Mouse (Mus musculus) midbrain, embryonic 10.5 days (tissue): ENCODE results near the gene Ube2l6. TPM values are rescaled to one million over a fixed set of nuclear protein-coding genes. Genes with fewer than 3 reads are reported as not detected.

ENCODE experiments used
- DNase-seq: peaks from one replicate; pipeline ENCODE4 v3.0.0-alpha.2; 2017; ENCODE audit warnings: low spot score
- H3K27ac ChIP-seq: fragments of 300-500 bp; sonication (generic); replicated peaks from 2 replicates; pipeline ENCODE4 v1.5.1; 2016; ENCODE audit warnings: mild to moderate bottlenecking
- H3K27me3 ChIP-seq: fragments of 300-500 bp; sonication (generic); 2 replicates; pipeline ENCODE4 v1.6.1; 2016; ENCODE audit warnings: low read depth, mild to moderate bottlenecking; ENCODE audit not compliant: poor library complexity, severe bottlenecking
- H3K36me3 ChIP-seq: fragments of 300-500 bp; sonication (generic); 2 replicates; pipeline ENCODE4 v1.6.1; 2016; ENCODE audit warnings: mild to moderate bottlenecking, moderate library complexity
- H3K4me1 ChIP-seq: fragments of 300-500 bp; sonication (generic); 2 replicates; pipeline ENCODE4 v1.6.1; 2016
- H3K4me3 ChIP-seq: fragments of 300-500 bp; sonication (generic); 2 replicates; pipeline ENCODE4 v1.5.1; 2016; ENCODE audit warnings: mild to moderate bottlenecking, moderate library complexity
- H3K9me3 ChIP-seq: fragments of 300-500 bp; sonication (generic); replicated peaks from 2 replicates; pipeline ENCODE4 v1.6.1; 2016; ENCODE audit warnings: mild to moderate bottlenecking
- WGBS: fragments of 180-500 bp; shearing (Covaris S2); methylation state at CpG from one replicate; pipeline ENCODE4 v1.1.7; 2016; 5-methylcytosine and 5-hydroxymethylcytosine counted together
- polyA plus RNA-seq: library from polyadenylated mRNA; unstranded; fragments of >200 nt; fragmentation: Nextera tagmentation; extraction: Ambion mirVana; gene quantifications from 2 replicates; pipeline ENCODE4 v1.2.1, GENCODE M21; 2016

Gene Ube2l6
- polyA plus RNA-seq, 1 experiment from 2014 or later, result 33.0 TPM

DNA sequence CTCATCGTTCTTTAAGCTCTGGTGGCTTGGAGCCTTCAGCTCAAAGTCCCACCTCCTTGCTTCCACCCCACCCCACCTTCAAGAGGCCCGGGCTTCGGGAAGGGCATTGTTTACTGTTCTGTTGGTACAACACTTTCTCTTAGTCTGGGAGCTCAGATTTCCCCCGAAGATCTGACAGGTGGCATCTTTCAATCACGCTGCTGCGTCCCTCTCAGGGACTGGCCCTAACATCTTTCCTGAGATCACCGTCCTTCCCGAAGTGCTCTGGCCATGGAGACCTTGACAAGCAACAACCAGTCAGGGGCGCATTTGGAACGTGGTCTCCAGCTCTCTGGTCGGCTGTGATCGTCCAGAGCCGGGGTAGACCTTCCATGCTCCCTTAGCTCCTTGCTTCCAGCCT is 23.9 kb downstream of the Ube2l6 start, which contains the start of gene Smtnl1:
Gene Smtnl1 (minus strand): TSS at position 101 of the 400 bp plus-strand sequence.
- no peak within 1 kb of the TSS for H3K4me3 ChIP-seq
- no peaks in the 10 kb centered on the region for H3K9me3 ChIP-seq
- H3K27ac ChIP-seq, result no peak within 1 kb of the TSS
- H3K4me1 ChIP-seq, result peaks cover 7% of the 10 kb centered on the region
- no peaks in the 10 kb centered on the region; the same call in 1 of the 2 replicates for H3K27me3 ChIP-seq
- no peaks in the 10 kb centered on the region for H3K36me3 ChIP-seq
- DNase-seq, result no peak
- WGBS, result 68% methylated on average over 13 of the region's 13 CpGs

GRCm38 (mm10) chr2:84823237-84823636 is 24.6 kb downstream of the Ube2l6 start:
- Histone ChIP-seq H3K36me3 (no peaks in the 10 kb centered on the region), H3K27me3 (no peaks in the 10 kb centered on the region; the same call in 1 of the 2 replicates), H3K4me3 (no peak overlapping the region), H3K4me1 (peaks cover 14% of the 10 kb centered on the region), H3K27ac (no peak overlapping the region), H3K9me3 (no peaks in the 10 kb centered on the region)
- WGBS, result 56% methylated on average over 2 of the region's 2 CpGs
- DNase-seq, result no peak

GRCm38 (mm10) chr2:84826488-84827282 is 28.1 kb downstream of the Ube2l6 start, which contains the start of gene Timm10:
TSS of gene Timm10 (plus strand) at chr2:84826997.
- WGBS, result under 1% methylated on average over 34 of the region's 34 CpGs
- Histone ChIP-seq H3K4me1 (peaks cover 15% of the 10 kb centered on the region), H3K27me3 (no peaks in the 10 kb centered on the region), H3K36me3 (peaks cover 25% of the 10 kb centered on the region), H3K4me3 (peak within 1 kb of the TSS; percentile 72), H3K27ac (peak within 1 kb of the TSS; percentile 82), H3K9me3 (no peaks in the 10 kb centered on the region)
- peak; percentile 93 for DNase-seq

DNA sequence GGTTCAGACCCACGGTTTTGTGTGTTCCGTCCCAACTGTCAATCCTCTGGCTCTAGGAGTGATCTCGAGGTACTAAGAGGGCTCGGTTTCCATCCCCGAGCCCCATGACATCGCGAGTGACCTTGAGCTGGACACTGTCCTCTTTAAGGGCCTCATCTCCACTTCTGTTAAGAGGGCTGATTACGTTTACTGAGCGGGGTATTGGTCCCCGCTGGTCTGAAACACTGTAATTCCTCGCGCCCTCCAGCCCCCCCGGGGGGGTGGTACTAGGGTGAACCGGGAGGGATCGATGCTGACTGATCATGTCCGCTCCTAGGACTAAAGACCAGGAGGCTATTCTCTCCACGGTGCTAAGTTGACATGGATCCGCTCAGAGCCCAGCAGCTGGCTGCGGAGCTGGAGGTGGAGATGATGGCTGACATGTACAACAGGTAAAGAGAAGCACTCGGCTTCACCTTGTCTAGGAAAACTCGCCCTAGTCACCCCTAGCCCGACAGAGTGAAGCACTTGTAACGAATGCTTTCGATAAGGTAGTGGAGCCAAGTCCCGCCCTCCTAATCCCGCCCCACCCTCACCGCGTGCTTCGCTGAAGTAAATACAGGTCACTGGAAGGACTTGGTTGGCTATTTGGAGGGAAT is 28.8 kb downstream of the Ube2l6 start:
- no peak for DNase-seq
- H3K27ac ChIP-seq, result peak overlapping the region; percentile 82
- WGBS, result 1% methylated on average over 29 of the region's 29 CpGs
- peaks cover 25% of the 10 kb centered on the region for H3K36me3 ChIP-seq
- peak overlapping the region; percentile 72 for H3K4me3 ChIP-seq
- H3K27me3 ChIP-seq, result no peaks in the 10 kb centered on the region
- no peaks in the 10 kb centered on the region for H3K9me3 ChIP-seq
- peaks cover 15% of the 10 kb centered on the region for H3K4me1 ChIP-seq

DNA sequence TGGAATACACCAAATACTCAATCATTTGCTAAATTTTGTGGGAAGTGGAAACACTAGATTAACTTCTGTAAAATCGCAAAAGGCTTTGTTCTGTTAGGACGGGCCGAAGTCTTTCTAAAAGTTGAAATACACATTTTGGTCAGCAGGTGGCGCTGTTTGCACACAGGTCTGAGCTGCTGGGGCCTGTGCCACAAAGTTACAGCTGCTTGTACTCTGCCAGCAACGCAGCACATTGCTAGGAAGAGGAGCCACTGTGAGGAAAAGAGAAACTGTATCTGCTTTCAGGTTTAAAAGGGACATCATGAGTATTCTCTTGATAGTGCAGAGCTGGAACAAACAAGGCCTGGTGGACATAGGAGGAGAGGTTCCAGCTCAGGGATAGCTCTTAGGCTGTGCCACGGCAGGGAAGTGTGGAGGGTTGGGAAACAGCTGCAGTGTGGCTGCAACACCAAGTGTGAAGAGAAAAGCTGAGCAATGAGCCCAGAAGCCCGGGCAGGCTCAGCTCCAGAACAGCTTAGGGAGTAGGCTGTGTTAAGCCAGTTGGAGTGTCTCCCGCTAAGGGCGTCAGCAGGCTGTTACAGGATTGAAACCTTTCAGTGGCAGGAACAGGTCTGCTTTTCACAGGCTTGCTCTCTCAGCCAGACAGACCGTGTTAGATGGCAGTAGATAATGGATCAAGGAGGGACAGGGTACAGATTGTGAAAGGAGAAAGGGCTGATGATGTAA is 33.2 kb downstream of the Ube2l6 start:
- DNase-seq, result peak; percentile 78
- H3K4me3 ChIP-seq, result no peak overlapping the region
- no peaks in the 10 kb centered on the region for H3K9me3 ChIP-seq
- peaks cover 25% of the 10 kb centered on the region for H3K36me3 ChIP-seq
- H3K27me3 ChIP-seq, result 0 out of 2 replicates have a peak, but pooled peaks cover 11% of the 10 kb centered on the region
- H3K27ac ChIP-seq, result no peak overlapping the region
- WGBS, result 42% methylated on average over 10 of the region's 10 CpGs
- H3K4me1 ChIP-seq, result peaks cover 12% of the 10 kb centered on the region

DNA sequence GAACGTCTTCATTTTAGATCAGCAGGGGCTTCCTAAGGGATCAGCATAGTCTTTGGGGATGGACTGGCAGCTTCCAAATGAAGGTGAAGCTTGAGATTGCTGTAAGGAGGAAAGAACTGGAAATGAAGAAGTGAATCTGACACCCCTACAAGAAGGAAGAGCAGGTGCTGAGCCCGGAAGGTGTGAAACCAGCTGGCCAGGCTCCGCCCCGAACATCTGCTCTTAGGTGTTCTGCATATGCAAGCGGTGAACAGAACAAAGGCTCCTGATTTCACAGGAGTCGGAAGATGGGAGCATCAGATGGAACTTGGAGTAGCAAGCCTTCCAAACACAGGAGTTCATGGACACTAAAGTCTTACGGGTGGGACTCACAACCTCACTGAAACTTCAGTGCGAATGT is 38.5 kb downstream of the Ube2l6 start:
- Histone ChIP-seq H3K36me3 (no peaks in the 10 kb centered on the region), H3K27me3 (peaks cover 38% of the 10 kb centered on the region), H3K9me3 (no peaks in the 10 kb centered on the region), H3K4me1 (peaks cover 38% of the 10 kb centered on the region), H3K4me3 (no peak overlapping the region), H3K27ac (no peak overlapping the region)
- DNase-seq, result no peak
- WGBS, result 68% methylated on average over 8 of the region's 8 CpGs

DNA sequence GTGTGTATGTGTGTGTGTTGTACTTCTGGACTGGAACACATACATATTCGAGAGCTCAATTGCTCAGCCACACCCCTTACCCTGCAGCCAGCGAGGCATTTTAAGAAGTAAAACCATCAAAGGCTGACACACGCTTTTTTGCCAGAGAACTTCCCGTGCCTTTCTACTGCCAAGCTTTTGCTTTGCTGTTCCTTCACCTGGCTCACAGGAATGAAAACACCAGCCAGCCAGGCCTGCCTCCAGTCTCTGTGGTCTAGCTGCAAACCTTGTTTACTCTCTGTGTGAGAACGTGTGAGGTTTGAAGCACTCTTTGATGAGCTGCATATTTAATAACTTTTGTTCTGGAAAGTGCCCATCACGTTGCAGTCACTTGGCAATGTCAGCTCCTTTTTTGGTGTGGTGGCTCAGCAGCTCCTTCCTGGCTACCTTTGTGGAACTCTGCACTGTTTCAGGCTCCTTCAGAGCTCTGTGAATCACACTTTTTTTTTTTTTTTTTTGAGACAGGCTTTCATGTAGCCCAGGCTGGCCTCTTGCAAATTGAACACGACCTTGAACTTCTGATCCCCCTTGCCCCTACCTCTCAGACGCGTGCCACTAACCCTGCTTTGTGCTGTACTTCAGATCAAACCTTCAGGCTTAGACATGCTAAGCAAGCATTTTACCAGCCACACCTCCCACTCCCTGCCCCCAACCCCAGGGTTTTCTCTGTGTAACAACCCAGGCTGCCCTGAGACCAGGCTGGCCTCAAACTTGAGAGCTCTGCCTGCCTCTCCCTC is 39.4 kb downstream of the Ube2l6 start:
- peaks cover 40% of the 10 kb centered on the region for H3K4me1 ChIP-seq
- H3K4me3 ChIP-seq, result peak overlapping the region; percentile 80; the same call in 1 of the 2 replicates
- no peaks in the 10 kb centered on the region for H3K36me3 ChIP-seq
- WGBS, result 41% methylated on average over 9 of the region's 9 CpGs
- H3K27me3 ChIP-seq, result peaks cover 38% of the 10 kb centered on the region
- H3K27ac ChIP-seq, result no peak overlapping the region
- H3K9me3 ChIP-seq, result no peaks in the 10 kb centered on the region
- DNase-seq, result no peak

- WGBS, result 21% methylated on average over 10 of the region's 10 CpGs
- H3K4me1 ChIP-seq, result peaks cover 40% of the 10 kb centered on the region
- H3K9me3 ChIP-seq, result no peaks in the 10 kb centered on the region
- peak within 1 kb of the TSS; percentile 93 for H3K27ac ChIP-seq
- peak within 1 kb of the TSS; percentile 80 for H3K4me3 ChIP-seq
- H3K27me3 ChIP-seq, result peaks cover 38% of the 10 kb centered on the region
- no peak for DNase-seq
- H3K36me3 ChIP-seq, result peaks cover under 1% of the 10 kb centered on the region; the same call in 1 of the 2 replicates
Observed at GRCm38 (mm10) chr2:84838593-84838949, 39.9 kb downstream of the Ube2l6 start, which contains the start of gene Slc43a1. TSS of gene Slc43a1 (plus strand) at chr2:84838850.

DNA sequence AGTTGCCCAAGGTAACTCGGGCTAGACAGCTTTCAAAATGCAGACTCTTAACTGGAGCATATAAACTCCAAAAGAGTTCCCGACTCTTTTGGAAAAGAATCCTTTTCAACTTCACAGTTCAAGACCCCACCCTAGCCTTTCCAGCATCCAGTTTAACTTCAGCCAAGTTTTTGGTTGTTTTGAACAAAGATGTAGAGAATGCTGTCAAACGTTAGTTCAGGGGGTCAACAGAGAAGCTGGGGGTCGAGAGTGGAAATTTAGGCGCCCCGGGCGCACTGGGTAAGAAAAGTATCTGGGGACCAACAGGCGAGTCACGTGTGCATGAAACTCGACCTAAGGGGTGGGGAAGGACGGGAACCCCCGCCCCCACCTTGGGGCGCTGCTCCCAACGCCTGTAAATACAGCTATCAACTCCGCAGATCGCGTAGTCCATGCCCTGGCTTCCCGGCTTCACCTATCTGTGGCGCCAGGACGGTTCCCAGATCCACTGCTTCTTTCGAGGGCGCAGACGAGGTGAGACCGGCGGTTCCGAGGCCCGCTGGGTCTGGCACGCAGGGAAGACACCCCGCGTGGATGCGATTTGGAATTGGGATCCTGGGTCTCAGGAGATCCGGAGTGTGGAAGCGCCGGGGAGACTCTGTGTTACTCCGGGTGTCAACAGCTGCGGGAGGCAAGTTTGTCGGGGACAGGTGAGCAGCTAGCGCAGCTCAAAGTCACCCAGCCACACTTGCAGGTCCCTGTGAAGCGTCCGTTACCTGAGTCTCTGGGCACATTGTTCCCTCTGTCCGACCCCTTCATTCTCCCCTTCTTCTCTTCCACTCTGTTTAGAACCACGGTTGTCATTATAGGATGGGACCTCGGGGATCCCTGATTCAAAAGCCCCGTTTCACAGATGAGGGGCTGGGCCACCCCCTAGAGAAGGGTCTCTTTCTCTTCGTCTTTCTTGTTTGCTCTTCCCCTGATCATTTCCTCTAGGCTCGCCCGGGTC is 40.7 kb downstream of the Ube2l6 start:
- Histone ChIP-seq H3K27me3 (peaks cover 38% of the 10 kb centered on the region), H3K27ac (peak overlapping the region; percentile 93), H3K4me3 (peak overlapping the region; percentile 80), H3K36me3 (peaks cover 8% of the 10 kb centered on the region; the same call in 1 of the 2 replicates), H3K4me1 (peaks cover 40% of the 10 kb centered on the region), H3K9me3 (no peaks in the 10 kb centered on the region)
- DNase-seq, result peak; percentile 46
- under 1% methylated on average over 47 of the region's 47 CpGs for WGBS

GRCm38 (mm10) chr2:84840016-84840747 is 41.6 kb downstream of the Ube2l6 start:
- Histone ChIP-seq H3K4me3 (peak overlapping the region; percentile 80), H3K4me1 (peaks cover 40% of the 10 kb centered on the region), H3K27me3 (peaks cover 38% of the 10 kb centered on the region), H3K36me3 (peaks cover 16% of the 10 kb centered on the region), H3K27ac (peak overlapping the region; percentile 93), H3K9me3 (no peaks in the 10 kb centered on the region)
- under 1% methylated on average over 54 of the region's 54 CpGs for WGBS
- peak; percentile 86 for DNase-seq
